18 mouse cellular contexts compared by ENCODE assay signal in the genomic region with DNA sequence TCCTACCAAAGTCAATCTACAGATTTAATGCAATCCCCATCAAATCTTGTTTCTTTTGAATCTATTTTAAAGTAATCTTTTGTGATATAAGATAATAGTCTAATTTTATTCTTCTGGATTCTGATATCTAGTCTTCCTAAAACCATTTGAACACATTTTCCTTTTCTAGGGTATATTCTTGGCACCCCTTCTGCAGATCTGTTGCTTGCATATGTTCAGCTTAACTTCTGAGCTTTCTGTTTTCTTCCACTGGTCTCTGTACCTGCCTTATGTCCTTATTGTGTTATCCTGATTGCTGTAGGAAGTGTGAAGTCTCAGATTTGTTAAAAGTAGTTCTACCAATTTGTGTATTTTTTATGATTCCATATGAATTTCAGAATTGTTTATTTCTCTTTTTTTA.
DNase-seq lines count a peak whose midpoint lies in the region; TF ChIP-seq lines count a peak whose summit lies in the region.
"Had no signal": no experiment of that assay in that cellular context is flagged by ENCODE, and none has a peak within 500 bp of the region (broad histone marks: within the 10 kb centered on the region; RNA-seq: fewer than 3 reads in every experiment).

No protein-coding gene starts in this region.

- no peak for TF ChIP-seq CTCF in left cerebral cortex, adult 2 months (IDR thresholded peaks at IDR 0.05)

- DNase-seq in layer of hippocampus, adult 9-10 months (ENCODE audit: low spot score), result peak; percentile 2
- DNase-seq in layer of hippocampus, adult 11-12 months (ENCODE audit: low spot score), result no peak
- no peak for DNase-seq in left cerebral cortex, adult 2 months (ENCODE audit: extremely low spot score in 1 of 2, low spot score in 2 of 2)
- no peak for DNase-seq in left cerebral cortex, postnatal 36 days (ENCODE audit: low spot score in 2 of 2)
- DNase-seq in telencephalon, adult 2 months (ENCODE audit: low read depth, low spot score), result peak; percentile 60
- DNase-seq in heart, adult 11 months, result no peak
- DNase-seq: adrenal gland, adult 2 months; adrenal gland, postnatal 10 days; adrenal gland, postnatal 25 days; cerebellum, adult 11-12 months; cerebellum, adult 2 months; cerebellum, adult 9-10 months; cerebellum, postnatal 10 days; cerebellum, postnatal 25 days had no signal

- peak overlapping the region; percentile 19; the same call in 1 of the 2 replicates for H3K27ac ChIP-seq in left cerebral cortex, adult 2 months
- H3K27ac ChIP-seq: embryonic facial prominence, embryonic 10.5 days; embryonic facial prominence, embryonic 12.5 days; forebrain, embryonic 13.5 days; forebrain, embryonic 15.5 days had no signal

- no peak overlapping the region for H3K4me3 ChIP-seq in left cerebral cortex, adult 2 months
- H3K4me3 ChIP-seq: embryonic facial prominence, embryonic 10.5 days; embryonic facial prominence, embryonic 12.5 days; forebrain, embryonic 13.5 days; forebrain, embryonic 15.5 days had no signal

- intact Hi-C loops in left cerebral cortex, adult 2 months (cut with DNase I), result no loop called here
- intact Hi-C loops in left cerebral cortex, postnatal 36 days (cut with DNase I), result no loop called here

Comparison
In these comparisons a context has a peak if more than half of its experiments do, and no peak if none do; other contexts are left out.
1. DNase-seq: peak in layer of hippocampus, adult 9-10 months (single experiment) and telencephalon, adult 2 months (single experiment); none in layer of hippocampus, adult 11-12 months (single experiment), left cerebral cortex, adult 2 months (0 of 2), left cerebral cortex, postnatal 36 days (0 of 2) and heart, adult 11 months (single experiment).